Mouse (Mus musculus): ENCODE results near the gene Slc38a2.

DNA sequence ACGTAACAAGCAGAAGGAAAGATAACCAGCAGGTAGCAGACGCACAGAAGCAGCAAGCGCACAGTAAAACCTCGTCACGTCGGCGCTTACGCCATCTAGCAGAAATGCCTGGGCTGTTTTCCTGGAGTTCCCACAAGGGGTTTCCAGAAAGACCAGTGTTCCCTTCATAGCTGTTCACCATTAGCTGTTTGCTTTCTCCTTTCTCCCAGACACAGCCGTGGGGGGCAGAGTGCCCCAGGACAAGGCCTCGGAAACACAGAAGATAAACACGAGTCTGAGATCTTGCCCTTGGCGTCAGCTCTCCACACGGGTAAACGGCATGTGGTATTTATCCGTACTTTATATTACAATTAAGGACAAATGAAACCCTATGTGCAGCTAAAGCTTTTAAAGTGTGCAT, 23.8 kb downstream of the Slc38a2 start:
- TF ChIP-seq POLR2A (IDR thresholded peaks at IDR 0.05; ENCODE audit: insufficient read depth, low read length) (no peak), CTCF (IDR thresholded peaks at IDR 0.05; ENCODE audit: low read depth, low read length) (no peak)
